Mouse (Mus musculus) 416B (cell line): ENCODE measurements around the gene Gm13278.
"Not testable (repeated sequence)": the region's sequence is repeated elsewhere in the genome, so short reads cannot be mapped to it uniquely, and the experiment has no call there.

Experiments
- DNase-seq: peaks from one replicate; pipeline ENCODE4 v3.0.0; 2011; ENCODE audit warnings: low read depth

The Gm13278 gene

GRCm38 (mm10) chr4:88791250-88791649, at the start of gene Gm13278:
Gene Gm13278, plus strand, starts transcription at chr4:88791550.
- DNase-seq, result not testable (repeated sequence)

- peak; percentile 52 for DNase-seq
Measured at GRCm38 (mm10) chr4:88742771-88743371, 48.5 kb upstream of the Gm13278 start.

GRCm38 (mm10) chr4:88744207-88744606, 47.1 kb upstream of the Gm13278 start:
- DNase-seq, result peak; percentile 57

GRCm38 (mm10) chr4:88749926-88750325, 41.4 kb upstream of the Gm13278 start:
- no peak for DNase-seq

- DNase-seq, result not testable (repeated sequence)
Measured at GRCm38 (mm10) chr4:88754818-88755340, 36.5 kb upstream of the Gm13278 start, which contains the start of gene Gm13271. Gene Gm13271, plus strand, starts transcription at chr4:88754868.

GRCm38 (mm10) chr4:88756581-88757513, 34.5 kb upstream of the Gm13278 start:
- peak; percentile 55 for DNase-seq

- DNase-seq, result peak; percentile 89
Measured at GRCm38 (mm10) chr4:88757628-88758031, 33.7 kb upstream of the Gm13278 start.

- DNase-seq, result not testable (repeated sequence)
Measured at GRCm38 (mm10) chr4:88758751-88759150, 32.6 kb upstream of the Gm13278 start.

GRCm38 (mm10) chr4:88759610-88760268, 31.6 kb upstream of the Gm13278 start, which contains the start of gene Gm13283:
Gene Gm13283, plus strand, starts transcription at chr4:88760119.
- DNase-seq, result peak; percentile 67

GRCm38 (mm10) chr4:88760431-88760830, 30.9 kb upstream of the Gm13278 start:
- DNase-seq, result peak; percentile 88

GRCm38 (mm10) chr4:88761776-88762175, 29.6 kb upstream of the Gm13278 start:
- not testable (repeated sequence) for DNase-seq

GRCm38 (mm10) chr4:88762341-88762740, 29.0 kb upstream of the Gm13278 start:
- not testable (repeated sequence) for DNase-seq

GRCm38 (mm10) chr4:88763384-88764018, 27.8 kb upstream of the Gm13278 start:
- DNase-seq, result peak; percentile 88

GRCm38 (mm10) chr4:88773534-88773933, 17.8 kb upstream of the Gm13278 start, which contains the start of gene Gm13290:
Gene Gm13290, plus strand, starts transcription at chr4:88773834.
- not testable (repeated sequence) for DNase-seq

- DNase-seq, result not testable (repeated sequence)
Measured at GRCm38 (mm10) chr4:88776622-88777021, 14.7 kb upstream of the Gm13278 start, which contains the start of gene Gm13289. Gene Gm13289, plus strand, starts transcription at chr4:88776922.

GRCm38 (mm10) chr4:88779550-88779949, 11.8 kb upstream of the Gm13278 start, which contains the start of gene Gm13272:
Gene Gm13272, plus strand, starts transcription at chr4:88779850.
- not testable (repeated sequence) for DNase-seq

- not testable (repeated sequence) for DNase-seq
Measured at GRCm38 (mm10) chr4:88780320-88780719, 11.0 kb upstream of the Gm13278 start.

- DNase-seq, result not testable (repeated sequence)
Measured at GRCm38 (mm10) chr4:88781831-88782230, 9.5 kb upstream of the Gm13278 start, which contains the start of gene Ifnz. Gene Ifnz, plus strand, starts transcription at chr4:88782131.

GRCm38 (mm10) chr4:88782335-88782734, 9.0 kb upstream of the Gm13278 start:
- DNase-seq, result not testable (repeated sequence)

GRCm38 (mm10) chr4:88785409-88785808, 5.9 kb upstream of the Gm13278 start, which contains the start of gene Gm13276:
Gene Gm13276, plus strand, starts transcription at chr4:88785709.
- not testable (repeated sequence) for DNase-seq

- not testable (repeated sequence) for DNase-seq
Measured at GRCm38 (mm10) chr4:88788402-88788801, 2.9 kb upstream of the Gm13278 start, which contains the start of gene Gm13277. Gene Gm13277, plus strand, starts transcription at chr4:88788632.
